Mouse (Mus musculus): ENCODE measurements around the gene Pcdh8. TPM values are rescaled to one million over a fixed set of nuclear protein-coding genes. Genes with fewer than 3 reads are reported as not detected.

Pcdh8 gene
- polyA plus RNA-seq, 1 experiment from 2014 or later, result 3.1 TPM

DNA sequence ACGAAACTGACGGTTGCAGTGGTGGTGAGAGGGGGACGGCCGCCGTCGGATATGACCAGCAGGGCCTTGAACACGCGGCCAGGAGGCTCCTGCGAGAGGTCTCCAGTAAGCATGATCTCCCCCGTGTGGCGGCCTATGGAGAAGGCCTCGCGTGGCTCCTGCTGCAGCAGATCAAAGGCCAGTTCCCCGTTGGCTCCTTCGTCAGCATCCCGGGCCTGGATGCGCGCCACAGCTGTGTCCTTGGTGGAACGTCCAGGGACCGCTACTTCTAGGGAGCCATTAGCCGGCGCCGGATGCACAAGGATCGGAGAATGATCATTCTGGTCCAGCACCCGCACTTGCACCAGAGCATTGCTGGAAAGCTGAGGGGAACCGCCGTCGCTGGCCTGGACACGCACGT is 2.1 kb downstream of the Pcdh8 start:
- Histone ChIP-seq H3K27ac (replicated peaks; ENCODE audit: low read depth, low read length) (no peak overlapping the region), H3K27me3 (ENCODE audit: control insufficient read depth, insufficient read depth, low read length) (peaks cover 64% of the 10 kb centered on the region), H3K4me2 (ENCODE audit: low read depth, low read length) (no peak overlapping the region), H3K9me3 (replicated peaks; ENCODE audit: control insufficient read depth, low read length) (no peaks in the 10 kb centered on the region), H3K4me1 (ENCODE audit: control insufficient read depth, insufficient read depth, low read length) (peaks cover 3% of the 10 kb centered on the region; the same call in 1 of the 2 replicates), H3K4me3 (ENCODE audit: low read depth, low read length) (peak overlapping the region; percentile 34), H3K9ac (replicated peaks; ENCODE audit: low read length) (no peak overlapping the region), H3K36me3 (replicated peaks; ENCODE audit: control insufficient read depth, insufficient read depth, low read depth, low read length) (no peaks in the 10 kb centered on the region)
- 5% methylated on average over 30 of the region's 30 CpGs for WGBS
- no peak for ATAC-seq (replicated peaks; ENCODE audit: insufficient number of reproducible peaks, low FRiP score, low TSS enrichment, low read depth)
- peak; percentile 20 for DNase-seq (ENCODE audit: low spot score)

DNA sequence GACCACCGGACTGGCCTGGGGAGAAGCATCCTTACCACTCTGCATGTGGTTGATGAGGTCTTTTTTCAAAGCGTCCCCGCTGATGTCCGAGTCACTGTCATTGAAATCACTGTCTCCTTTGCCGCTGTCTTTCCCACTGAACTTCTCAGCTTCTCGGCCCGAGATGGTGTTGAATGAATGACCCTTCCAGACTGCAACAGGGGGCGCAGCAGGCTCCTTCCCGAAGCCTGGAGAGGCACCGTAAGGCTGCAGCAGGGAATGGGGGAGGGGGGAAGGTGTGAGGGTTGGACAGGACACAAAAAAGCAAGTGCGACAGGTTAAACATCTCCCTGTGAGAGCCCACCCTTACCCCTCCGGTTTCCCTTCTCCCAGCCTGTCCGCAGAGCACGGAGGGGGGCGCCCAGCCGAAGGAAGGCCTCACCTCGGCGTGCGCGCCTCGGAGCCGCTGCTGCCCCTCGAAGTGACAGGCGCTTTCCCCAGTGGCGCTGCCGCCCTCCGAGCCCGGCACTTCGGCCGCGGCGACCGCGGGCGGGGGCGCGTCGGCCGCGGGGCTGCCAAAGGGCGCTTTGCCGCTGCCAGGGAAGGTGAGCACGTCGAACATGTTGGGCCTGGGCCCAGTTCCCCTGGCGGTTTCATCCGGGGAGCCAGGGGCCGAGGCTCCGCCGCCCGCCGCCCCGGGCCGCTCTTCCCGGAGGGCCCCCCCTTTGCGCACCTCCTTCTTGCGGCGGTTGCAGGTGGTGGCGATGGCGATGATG is 2.9 kb downstream of the Pcdh8 start:
- no peak overlapping the region; the same call in 1 of the 2 replicates for H3K9ac ChIP-seq (replicated peaks; ENCODE audit: low read length)
- no peak overlapping the region for H3K27ac ChIP-seq (replicated peaks; ENCODE audit: low read depth, low read length)
- peak overlapping the region; percentile 34 for H3K4me3 ChIP-seq (ENCODE audit: low read depth, low read length)
- WGBS, result 2% methylated on average over 47 of the region's 59 CpGs
- peak overlapping the region; percentile 28 for H3K4me2 ChIP-seq (ENCODE audit: low read depth, low read length)
- no peaks in the 10 kb centered on the region for H3K36me3 ChIP-seq (replicated peaks; ENCODE audit: control insufficient read depth, insufficient read depth, low read depth, low read length)
- DNase-seq (ENCODE audit: low spot score) (no peak), ATAC-seq (replicated peaks; ENCODE audit: insufficient number of reproducible peaks, low FRiP score, low TSS enrichment, low read depth) (no peak)
- H3K9me3 ChIP-seq (replicated peaks; ENCODE audit: control insufficient read depth, low read length), result no peaks in the 10 kb centered on the region
- peaks cover 56% of the 10 kb centered on the region for H3K27me3 ChIP-seq (ENCODE audit: control insufficient read depth, insufficient read depth, low read length)
- H3K4me1 ChIP-seq (ENCODE audit: control insufficient read depth, insufficient read depth, low read length), result peaks cover 3% of the 10 kb centered on the region; the same call in 1 of the 2 replicates

DNA sequence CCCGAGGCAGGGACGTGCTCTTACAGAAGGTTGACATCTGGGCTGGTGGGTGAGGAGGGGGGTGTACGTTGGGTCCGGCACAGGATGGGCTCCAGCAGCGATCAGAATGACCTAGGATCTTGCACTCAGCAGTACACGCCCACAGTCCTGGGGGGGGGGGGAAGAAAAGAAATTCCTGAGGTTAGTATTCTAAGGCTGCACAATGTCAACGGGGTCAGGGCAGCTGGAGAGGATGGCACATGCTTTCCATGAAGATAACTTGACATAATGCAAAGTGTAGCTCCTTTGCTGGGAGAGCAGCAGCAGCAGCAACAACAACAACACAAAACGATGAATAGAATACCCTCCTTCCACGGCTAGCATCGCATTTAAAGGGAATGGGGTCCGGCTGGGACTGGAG is 3.5 kb downstream of the Pcdh8 start:
- no peak for ATAC-seq (replicated peaks; ENCODE audit: insufficient number of reproducible peaks, low FRiP score, low TSS enrichment, low read depth)
- Histone ChIP-seq H3K4me2 (ENCODE audit: low read depth, low read length) (no peak overlapping the region), H3K27me3 (ENCODE audit: control insufficient read depth, insufficient read depth, low read length) (peaks cover 50% of the 10 kb centered on the region), H3K9ac (replicated peaks; ENCODE audit: low read length) (no peak overlapping the region), H3K4me1 (ENCODE audit: control insufficient read depth, insufficient read depth, low read length) (peaks cover 3% of the 10 kb centered on the region; the same call in 1 of the 2 replicates), H3K4me3 (ENCODE audit: low read depth, low read length) (no peak overlapping the region), H3K27ac (replicated peaks; ENCODE audit: low read depth, low read length) (no peak overlapping the region), H3K36me3 (replicated peaks; ENCODE audit: control insufficient read depth, insufficient read depth, low read depth, low read length) (no peaks in the 10 kb centered on the region), H3K9me3 (replicated peaks; ENCODE audit: control insufficient read depth, low read length) (no peaks in the 10 kb centered on the region)
- no peak for DNase-seq (ENCODE audit: low spot score)
- WGBS, result 2% methylated on average over 11 of the region's 11 CpGs

DNA sequence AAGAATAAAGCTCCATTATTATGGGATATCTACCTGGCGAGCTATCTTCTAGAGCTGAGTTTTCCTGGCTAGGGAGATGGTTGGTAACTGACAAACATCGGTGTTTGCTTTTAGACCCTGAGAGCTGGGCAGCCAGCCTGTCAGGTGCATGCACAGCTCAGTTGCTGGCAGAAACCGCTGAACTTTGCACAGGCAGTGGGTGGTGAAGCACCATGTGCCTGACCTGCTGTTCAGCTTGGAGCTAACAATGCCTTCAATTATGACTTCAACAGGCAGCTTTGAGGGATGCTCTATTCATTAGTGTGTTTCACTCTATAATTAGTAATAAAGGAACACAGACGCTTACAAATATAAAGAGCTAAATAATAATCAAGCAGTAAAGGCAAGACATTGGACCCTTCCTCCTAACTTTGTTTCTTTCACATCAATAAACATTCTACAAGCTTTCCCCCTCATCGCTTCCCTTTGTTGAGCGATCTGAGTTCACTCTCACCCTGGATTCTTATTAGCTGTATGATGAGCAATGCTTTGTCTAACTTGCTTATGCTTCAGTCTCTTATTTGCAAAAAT is 5.8 kb downstream of the Pcdh8 start:
- no peak overlapping the region for H3K9ac ChIP-seq (replicated peaks; ENCODE audit: low read length)
- no peak overlapping the region for H3K27ac ChIP-seq (replicated peaks; ENCODE audit: low read depth, low read length)
- WGBS, result 76% methylated on average over 6 of the region's 6 CpGs
- no peaks in the 10 kb centered on the region for H3K9me3 ChIP-seq (replicated peaks; ENCODE audit: control insufficient read depth, low read length)
- peaks cover 32% of the 10 kb centered on the region for H3K27me3 ChIP-seq (ENCODE audit: control insufficient read depth, insufficient read depth, low read length)
- no peak overlapping the region for H3K4me2 ChIP-seq (ENCODE audit: low read depth, low read length)
- H3K36me3 ChIP-seq (replicated peaks; ENCODE audit: control insufficient read depth, insufficient read depth, low read depth, low read length), result no peaks in the 10 kb centered on the region
- H3K4me3 ChIP-seq (ENCODE audit: low read depth, low read length), result no peak overlapping the region
- ATAC-seq (replicated peaks; ENCODE audit: insufficient number of reproducible peaks, low FRiP score, low TSS enrichment, low read depth) (no peak), DNase-seq (ENCODE audit: low spot score) (no peak)
- peaks cover 3% of the 10 kb centered on the region; the same call in 1 of the 2 replicates for H3K4me1 ChIP-seq (ENCODE audit: control insufficient read depth, insufficient read depth, low read length)

DNA sequence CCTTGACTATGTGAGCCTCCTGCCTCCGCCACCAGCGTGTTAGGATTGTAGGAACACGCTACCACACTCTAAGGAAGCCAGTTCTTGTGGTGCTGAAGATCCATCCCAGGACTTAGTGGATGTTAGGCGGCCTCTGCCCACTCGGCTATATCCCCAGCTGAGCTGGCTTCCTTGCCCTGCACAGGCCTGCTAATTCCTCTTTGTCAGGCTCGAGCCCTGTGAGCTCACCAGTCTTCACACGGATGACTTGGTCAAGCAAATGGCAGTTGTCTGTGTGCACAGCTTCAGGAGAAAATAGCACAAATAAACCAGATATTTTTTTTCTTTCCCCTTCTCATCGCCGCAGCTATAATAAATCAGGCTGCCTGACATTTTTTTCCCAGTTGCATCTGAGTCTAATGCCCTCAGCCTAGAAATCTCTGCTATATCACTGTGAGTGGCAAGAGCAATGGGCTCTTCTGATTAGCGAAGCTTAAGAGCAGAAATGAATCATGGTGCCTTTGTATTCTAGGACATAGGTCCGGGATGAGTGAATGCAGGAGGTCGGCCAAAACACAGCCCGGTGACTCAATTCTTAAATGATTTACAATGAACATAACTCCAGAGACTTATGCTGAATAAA is 16.4 kb downstream of the Pcdh8 start:
- Histone ChIP-seq H3K4me1 (ENCODE audit: control insufficient read depth, insufficient read depth, low read length) (no peaks in the 10 kb centered on the region), H3K9me3 (replicated peaks; ENCODE audit: control insufficient read depth, low read length) (no peaks in the 10 kb centered on the region), H3K4me3 (ENCODE audit: low read depth, low read length) (no peak overlapping the region), H3K36me3 (replicated peaks; ENCODE audit: control insufficient read depth, insufficient read depth, low read depth, low read length) (no peaks in the 10 kb centered on the region), H3K27ac (replicated peaks; ENCODE audit: low read depth, low read length) (no peak overlapping the region), H3K9ac (replicated peaks; ENCODE audit: low read length) (no peak overlapping the region), H3K27me3 (ENCODE audit: control insufficient read depth, insufficient read depth, low read length) (no peaks in the 10 kb centered on the region), H3K4me2 (ENCODE audit: low read depth, low read length) (no peak overlapping the region)
- ATAC-seq (replicated peaks; ENCODE audit: insufficient number of reproducible peaks, low FRiP score, low TSS enrichment, low read depth) (no peak), DNase-seq (ENCODE audit: low spot score) (no peak)
- 64% methylated on average over 13 of the region's 13 CpGs for WGBS

DNA sequence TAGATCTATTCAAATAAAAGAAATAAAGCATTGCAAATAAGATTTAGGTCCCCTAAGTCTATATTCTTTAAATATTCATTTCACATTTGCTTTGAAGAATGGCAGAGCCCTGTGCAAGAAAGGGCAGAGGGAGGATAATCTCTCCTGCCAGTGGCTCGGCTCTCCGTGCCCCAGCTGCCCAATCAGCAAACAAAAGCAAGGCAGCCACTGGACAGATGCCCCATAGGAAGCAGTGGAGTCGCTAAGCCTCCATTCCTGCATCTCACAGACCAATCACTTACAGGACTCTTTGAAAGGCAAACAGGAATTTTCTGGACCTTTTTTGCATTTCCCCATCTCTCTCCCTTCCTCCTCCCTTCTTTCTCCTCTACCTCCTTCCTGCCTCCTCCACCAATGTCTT is 17.0 kb downstream of the Pcdh8 start:
- Histone ChIP-seq H3K4me3 (ENCODE audit: low read depth, low read length) (no peak overlapping the region), H3K36me3 (replicated peaks; ENCODE audit: control insufficient read depth, insufficient read depth, low read depth, low read length) (no peaks in the 10 kb centered on the region), H3K9ac (replicated peaks; ENCODE audit: low read length) (no peak overlapping the region), H3K9me3 (replicated peaks; ENCODE audit: control insufficient read depth, low read length) (no peaks in the 10 kb centered on the region), H3K27ac (replicated peaks; ENCODE audit: low read depth, low read length) (no peak overlapping the region), H3K27me3 (ENCODE audit: control insufficient read depth, insufficient read depth, low read length) (no peaks in the 10 kb centered on the region), H3K4me1 (ENCODE audit: control insufficient read depth, insufficient read depth, low read length) (no peaks in the 10 kb centered on the region), H3K4me2 (ENCODE audit: low read depth, low read length) (no peak overlapping the region)
- ATAC-seq (replicated peaks; ENCODE audit: insufficient number of reproducible peaks, low FRiP score, low TSS enrichment, low read depth), result no peak
- 41% methylated on average over 3 of the region's 3 CpGs for WGBS
- no peak for DNase-seq (ENCODE audit: low spot score)

DNA sequence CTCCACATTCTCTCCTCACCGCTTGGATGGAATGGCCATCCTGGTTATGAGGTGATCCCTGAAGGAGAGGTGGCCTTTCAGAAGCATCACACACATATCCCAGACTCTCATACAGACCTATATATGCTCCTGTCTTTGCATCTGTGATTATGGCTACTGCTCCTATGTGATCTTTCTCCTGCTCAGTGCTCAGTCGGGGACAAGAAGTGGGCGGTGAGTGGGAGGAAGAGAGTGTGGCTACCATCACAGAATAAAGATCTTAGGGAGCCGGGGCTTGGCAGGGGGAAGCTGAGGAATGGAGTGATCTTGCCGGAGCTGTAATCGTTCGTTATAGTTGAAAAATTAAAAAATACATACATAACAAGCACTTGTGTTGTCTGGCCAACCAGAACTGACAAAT is 17.4 kb downstream of the Pcdh8 start:
- Histone ChIP-seq H3K9me3 (replicated peaks; ENCODE audit: control insufficient read depth, low read length) (no peaks in the 10 kb centered on the region), H3K27me3 (ENCODE audit: control insufficient read depth, insufficient read depth, low read length) (no peaks in the 10 kb centered on the region), H3K36me3 (replicated peaks; ENCODE audit: control insufficient read depth, insufficient read depth, low read depth, low read length) (no peaks in the 10 kb centered on the region), H3K4me1 (ENCODE audit: control insufficient read depth, insufficient read depth, low read length) (no peaks in the 10 kb centered on the region), H3K4me3 (ENCODE audit: low read depth, low read length) (no peak overlapping the region), H3K27ac (replicated peaks; ENCODE audit: low read depth, low read length) (no peak overlapping the region), H3K9ac (replicated peaks; ENCODE audit: low read length) (no peak overlapping the region), H3K4me2 (ENCODE audit: low read depth, low read length) (no peak overlapping the region)
- no peak for ATAC-seq (replicated peaks; ENCODE audit: insufficient number of reproducible peaks, low FRiP score, low TSS enrichment, low read depth)
- DNase-seq (ENCODE audit: low spot score), result no peak
- WGBS, result 90% methylated on average over 7 of the region's 7 CpGs

DNA sequence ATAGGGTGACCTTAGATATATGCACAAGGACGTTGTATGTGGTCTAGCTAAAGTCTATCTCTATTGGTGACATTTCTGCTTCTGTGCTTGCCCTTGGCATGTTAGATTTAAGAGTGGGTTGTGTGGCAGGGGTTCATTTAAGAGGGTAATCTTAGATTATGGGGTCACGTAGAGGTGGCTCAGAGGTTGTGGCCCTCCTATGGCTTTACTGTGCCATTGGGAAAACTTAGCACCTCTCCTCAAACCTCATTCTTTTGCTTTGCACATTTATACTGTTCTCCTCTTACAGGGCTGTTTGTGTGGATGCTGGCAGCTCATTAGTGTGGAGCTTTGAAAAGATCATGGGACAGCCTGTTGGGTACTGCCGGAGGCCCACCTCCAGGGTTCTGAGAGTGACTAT is 30.6 kb downstream of the Pcdh8 start:
- DNase-seq (ENCODE audit: low spot score), result no peak
- H3K27ac ChIP-seq (replicated peaks; ENCODE audit: low read depth, low read length), result no peak overlapping the region
- WGBS, result 86% methylated on average over 3 of the region's 3 CpGs
- no peaks in the 10 kb centered on the region for H3K27me3 ChIP-seq (ENCODE audit: control insufficient read depth, insufficient read depth, low read length)
- H3K9me3 ChIP-seq (replicated peaks; ENCODE audit: control insufficient read depth, low read length), result no peaks in the 10 kb centered on the region
- no peaks in the 10 kb centered on the region for H3K36me3 ChIP-seq (replicated peaks; ENCODE audit: control insufficient read depth, insufficient read depth, low read depth, low read length)
- no peak overlapping the region for H3K4me3 ChIP-seq (ENCODE audit: low read depth, low read length)
- no peak overlapping the region for H3K9ac ChIP-seq (replicated peaks; ENCODE audit: low read length)
- H3K4me1 ChIP-seq (ENCODE audit: control insufficient read depth, insufficient read depth, low read length), result no peaks in the 10 kb centered on the region
- H3K4me2 ChIP-seq (ENCODE audit: low read depth, low read length), result no peak overlapping the region
- no peak for ATAC-seq (replicated peaks; ENCODE audit: insufficient number of reproducible peaks, low FRiP score, low TSS enrichment, low read depth)
